Mouse (Mus musculus) liver, embryonic 18 days (tissue): ENCODE results near the gene Zfp968. TPM values are rescaled to one million over a fixed set of nuclear protein-coding genes. Genes with fewer than 3 reads are reported as not detected.

Source experiments
- polyA plus RNA-seq: library from polyadenylated mRNA; depleted of rRNA; stranded (reverse); fragments of >200 nt; gene quantifications from 2 replicates; pipeline ENCODE4 v1.2.3, GENCODE M21; 2012; rRNA removed

Gene Zfp968
- polyA plus RNA-seq = 0.97 and 1.2 TPM in 2 replicates

GRCm38 (mm10) chr2:175372136-175372535 is at the start of gene Zfp968:
Gene Zfp968, plus strand, starts transcription at chr2:175372436.

DNA sequence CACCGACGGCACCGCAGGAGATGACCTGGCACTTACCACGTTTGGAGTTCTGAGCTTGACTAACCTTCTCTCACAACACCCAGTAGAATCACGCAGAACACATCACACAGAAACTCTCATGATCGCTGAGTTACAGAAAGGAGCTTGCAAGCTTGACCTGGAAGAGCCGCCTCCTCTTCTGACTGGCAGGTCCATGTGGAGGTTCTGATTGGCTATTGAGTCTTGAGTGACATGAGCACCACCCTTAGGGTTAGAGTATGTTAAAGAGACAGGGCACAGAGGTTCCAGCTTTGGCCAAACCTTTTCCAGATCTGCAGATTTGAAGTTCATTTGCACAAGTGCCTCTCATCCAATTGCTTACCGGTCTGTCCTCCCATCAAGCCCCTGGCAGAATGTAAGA is 34.1 kb upstream of the Zfp968 start, which contains the start of gene Gm4631:
Gene Gm4631 (minus strand): TSS at position 101 of the 400 bp plus-strand sequence.

Other genes starting within 250 kb of the Zfp968 start
- 1.4 and 1.5 TPM in 2 replicates for gene Gm14399, start 230.4 kb upstream of the Zfp968 start, polyA plus RNA-seq
- 0.06 and 0.13 TPM in 2 replicates for gene Gm14443, start 196.6 kb upstream of the Zfp968 start, polyA plus RNA-seq
- gene Gm14391, start 165.5 kb upstream of the Zfp968 start, polyA plus RNA-seq = 2.7 and 2.9 TPM in 2 replicates
- gene Gm14440, start 97.3 kb upstream of the Zfp968 start, polyA plus RNA-seq = not detected in 2 replicates
- 3.5 and 4.0 TPM in 2 replicates for gene Gm4631, start 34.2 kb upstream of the Zfp968 start, polyA plus RNA-seq
- gene Gm4724, start 63.4 kb downstream of the Zfp968 start, polyA plus RNA-seq = 2.3 and 2.6 TPM in 2 replicates
- gene Zfp965, start 97.5 kb downstream of the Zfp968 start, polyA plus RNA-seq = 0.99 and 1.1 TPM in 2 replicates